Mouse (Mus musculus) heart, postnatal 4 days (tissue): ENCODE data around the gene Obp2b. TPM values are rescaled to one million over a fixed set of nuclear protein-coding genes. Genes with fewer than 3 reads are reported as not detected.

Experiments
- DNase-seq: peaks from one replicate; pipeline ENCODE4 v3.0.0; 2021
- total RNA-seq, 2 experiments: library from RNA; stranded (reverse); gene quantifications; 2 replicates each; pipeline ENCODE4 v1.2.3; 2021

The Obp2b gene
- total RNA-seq, 2 experiments from 2014 or later: not detected

GRCm38 (mm10) chr2:25779076-25779475, 42.3 kb downstream of the Obp2b start:
- DNase-seq: no peak

GRCm38 (mm10) chr2:25780921-25781320, 44.1 kb downstream of the Obp2b start:
- DNase-seq: no peak

DNA sequence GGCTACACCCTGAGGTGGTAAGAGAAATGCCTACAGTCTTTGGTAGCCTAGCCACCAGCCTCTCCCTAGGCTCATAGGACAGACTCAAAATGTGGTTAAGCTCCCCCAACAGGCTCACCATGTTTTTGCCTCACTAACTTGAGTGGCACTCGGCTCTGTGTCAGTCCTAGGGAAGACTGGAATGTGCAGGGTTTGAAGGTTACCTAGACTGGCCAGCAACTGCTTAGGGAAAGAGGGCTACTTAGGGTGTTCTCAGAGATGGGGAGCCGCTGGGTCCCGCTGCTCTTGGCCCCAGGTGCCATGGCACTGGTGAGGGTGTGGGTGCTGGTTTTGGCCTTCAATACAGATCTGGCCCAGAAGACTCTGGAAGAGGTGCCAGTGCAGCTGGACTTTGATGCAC, 45.1 kb downstream of the Obp2b start, which contains the start of gene Gm13539:
Gm13539 (plus strand) TSS at position 301 of the 400 bp plus-strand sequence.
- no peak for DNase-seq

GRCm38 (mm10) chr2:25785573-25786322, 48.9 kb downstream of the Obp2b start:
- no peak for DNase-seq

GRCm38 (mm10) chr2:25789092-25789491, 52.3 kb downstream of the Obp2b start:
- DNase-seq: no peak

Other genes with a start within 250 kb of the Obp2b start
- gene Lcn12, start 243.1 kb upstream of the Obp2b start, total RNA-seq: not detected
- gene Fbxw5, start 236.3 kb upstream of the Obp2b start, total RNA-seq: 10 to 100 TPM; 93.6 to 98.6 TPM
- under 1 TPM in 1 of 2 experiments, not detected in 1; 0.45 TPM for gene C8g, start 235.3 kb upstream of the Obp2b start, total RNA-seq
- gene Traf2, start 190.1 kb upstream of the Obp2b start, total RNA-seq: 10 to 100 TPM; 13.2 to 15.8 TPM
- 100 to 1,000 TPM; 151 to 152 TPM for gene Edf1, start 179.2 kb upstream of the Obp2b start, total RNA-seq
- gene Mamdc4, start 162.2 kb upstream of the Obp2b start, total RNA-seq: 1 to 10 TPM; 1.4 to 2.3 TPM
- 100 to 1,000 TPM; 100 to 101 TPM for gene Phpt1, start 161.8 kb upstream of the Obp2b start, total RNA-seq
- gene Ajm1, start 155.3 kb upstream of the Obp2b start, total RNA-seq: under 1 TPM; 0.14 to 0.41 TPM
- gene Rabl6, start 128.5 kb upstream of the Obp2b start, total RNA-seq: 10 to 100 TPM; 51.4 to 61.5 TPM
- not detected for gene Ccdc183, start 119.3 kb upstream of the Obp2b start, total RNA-seq
- gene Tmem141, start 115.0 kb upstream of the Obp2b start, total RNA-seq: 10 to 100 TPM; 22.2 to 24.0 TPM
- 1 to 10 TPM; 1.3 to 1.4 TPM for gene Fcna, start 109.0 kb upstream of the Obp2b start, total RNA-seq
- gene Lcn8, start 83.9 kb upstream of the Obp2b start, total RNA-seq: under 1 TPM; 0.72 to 0.74 TPM
- gene Lcn5, start 79.1 kb upstream of the Obp2b start, total RNA-seq: not detected
- not detected for gene Lcn6, start 60.2 kb upstream of the Obp2b start, total RNA-seq
- gene Lcn10, start 54.3 kb upstream of the Obp2b start, total RNA-seq: not detected
- not detected for gene Obp2a, start 37.0 kb upstream of the Obp2b start, total RNA-seq
- gene Bmyc, start 30.3 kb upstream of the Obp2b start, total RNA-seq: 10 to 100 TPM; 13.7 to 17.1 TPM
- gene Lcn3, start 28.6 kb downstream of the Obp2b start, total RNA-seq: not detected
- gene Lcn11, start 40.0 kb downstream of the Obp2b start, total RNA-seq: not detected
- not detected for gene Gm13539, start 45.2 kb downstream of the Obp2b start, total RNA-seq
- gene Glt6d1, start 78.8 kb downstream of the Obp2b start, total RNA-seq: not detected
- not detected for gene Lcn9, start 86.1 kb downstream of the Obp2b start, total RNA-seq
- gene Sohlh1, start 110.2 kb downstream of the Obp2b start, total RNA-seq: not detected
- gene Kcnt1, start 126.7 kb downstream of the Obp2b start, total RNA-seq: under 1 TPM; 0.32 to 0.52 TPM
- gene Camsap1, start 246.3 kb downstream of the Obp2b start, total RNA-seq: 10 to 100 TPM; 30.1 to 33.3 TPM